Mouse (Mus musculus): ENCODE data around the gene Tor3a.

Gene Tor3a

DNA sequence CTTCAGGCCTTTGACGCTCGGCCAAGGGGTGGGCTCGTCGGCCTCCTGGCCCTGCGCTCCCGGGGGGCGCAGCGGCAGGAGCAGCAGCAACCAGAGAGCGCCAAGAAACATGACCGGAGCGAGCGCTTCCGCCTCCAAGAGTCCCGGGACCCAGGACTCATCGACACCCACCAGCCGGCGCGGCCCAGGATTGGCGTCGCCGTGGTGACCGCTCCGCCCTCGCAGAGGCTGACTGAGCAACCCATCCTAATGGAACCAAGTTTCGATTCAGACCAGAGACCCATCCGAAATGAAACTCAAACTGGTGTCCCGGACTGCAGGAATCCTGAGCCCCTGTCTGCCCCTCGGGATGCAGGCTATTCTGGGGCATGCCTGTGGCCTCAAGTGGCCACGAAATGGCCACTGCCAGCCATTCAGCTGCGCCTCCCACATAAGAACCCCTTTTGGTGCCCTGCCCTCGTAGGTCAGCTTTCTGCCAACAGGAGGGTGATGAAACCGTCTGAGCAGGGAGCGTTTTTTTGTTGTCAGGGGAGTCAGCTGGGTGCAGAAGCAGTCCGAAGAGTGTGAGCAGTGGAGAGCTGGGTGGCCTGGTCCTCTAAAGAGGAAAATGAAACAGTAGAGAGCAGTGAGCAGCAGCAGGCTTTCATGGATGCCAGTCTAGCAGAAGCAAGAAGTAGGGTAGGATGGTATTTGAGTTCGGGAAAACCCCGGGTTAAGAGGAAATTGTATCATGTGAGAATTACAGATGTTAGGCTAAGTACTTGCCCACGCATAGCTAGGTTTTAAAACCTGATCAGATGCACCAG lies at the start of gene Tor3a:
TSS of gene Tor3a (minus strand) at position 162 of the 806 bp plus-strand sequence.
- peak; percentile 23 to 58 for DNase-seq (ENCODE audit: low spot score in 2 of 2)

DNA sequence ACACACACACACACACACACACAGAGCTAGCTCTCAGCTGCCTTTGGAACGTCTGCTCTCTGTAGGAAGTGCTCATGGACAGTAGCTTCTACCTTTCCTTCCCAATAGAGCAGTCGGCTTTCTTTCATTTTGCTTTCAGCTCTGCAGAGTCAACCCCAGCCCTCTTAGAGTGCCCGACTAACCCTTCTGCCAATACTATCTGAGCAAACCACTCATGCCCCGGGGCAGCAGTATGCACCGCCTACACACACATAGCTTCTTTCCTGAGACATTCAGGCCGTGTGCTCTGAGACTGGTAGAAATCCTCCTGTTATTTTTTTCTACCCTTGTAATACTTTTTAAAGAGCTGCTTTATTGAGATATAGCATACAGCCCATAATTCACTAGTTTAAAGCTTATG lies 47.9 kb upstream of the Tor3a start:
- no peak for DNase-seq (ENCODE audit: low spot score in 2 of 2)

DNA sequence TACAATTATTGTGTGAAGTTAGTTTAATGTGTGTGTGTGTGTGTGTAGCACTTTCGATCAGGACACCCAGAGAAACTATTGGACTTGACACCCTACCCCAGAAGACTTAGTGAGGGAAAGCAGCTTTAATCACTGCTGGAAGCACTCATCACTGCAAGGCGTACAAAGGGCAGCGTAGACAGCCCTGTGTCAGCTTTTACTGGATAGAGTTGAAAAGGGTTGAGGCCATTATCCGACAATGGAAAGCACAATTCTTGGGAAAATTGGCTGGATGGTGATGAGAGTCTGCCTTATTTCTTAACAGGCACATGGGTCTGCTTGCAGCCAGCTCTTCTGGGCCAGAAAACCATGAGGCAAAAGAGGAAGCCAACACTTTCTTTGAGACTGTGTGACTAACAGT lies 45.9 kb upstream of the Tor3a start:
- DNase-seq (ENCODE audit: low spot score in 2 of 2) = no peak

DNA sequence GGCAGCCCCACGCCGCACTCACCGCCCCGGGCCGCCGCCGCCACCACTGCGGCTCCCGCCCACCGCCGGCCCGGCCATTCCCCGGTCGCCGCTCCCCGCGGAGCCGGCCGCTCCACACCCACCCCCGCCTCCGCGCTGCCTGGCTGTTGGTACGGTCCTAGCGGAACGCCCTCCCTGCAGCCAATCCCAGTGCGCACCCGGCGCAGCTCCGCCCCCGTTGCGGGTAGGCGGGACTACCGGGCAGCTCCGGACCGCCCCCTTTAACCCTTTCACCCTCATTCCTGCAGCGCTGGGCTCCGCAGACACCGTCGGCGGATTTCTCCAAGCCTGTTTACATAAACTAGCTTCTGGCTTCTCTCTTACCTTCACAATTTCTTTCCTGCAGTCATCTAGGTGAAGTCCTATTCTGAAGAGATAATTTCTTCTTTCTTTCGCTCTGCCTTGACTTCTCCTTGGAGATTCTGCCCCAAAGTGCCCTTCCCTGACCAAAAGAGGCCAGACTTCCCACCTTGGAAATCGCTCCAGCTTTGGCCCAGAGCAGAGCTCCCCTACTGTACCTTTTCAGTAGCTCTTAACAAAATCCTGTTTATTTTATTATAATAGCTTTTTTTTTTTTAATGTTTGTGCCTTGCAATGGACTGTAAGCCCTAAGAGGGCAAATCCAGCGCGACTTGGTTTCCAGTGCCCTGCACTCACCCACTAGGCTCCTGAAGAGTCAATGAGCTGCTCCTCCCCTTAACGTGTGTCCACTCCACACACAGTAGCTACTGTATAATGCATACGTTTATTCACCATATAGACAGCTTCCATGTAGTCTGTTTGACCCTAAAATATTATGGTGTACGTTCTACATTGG lies 45.0 kb upstream of the Tor3a start, which contains the start of gene Fam20b:
TSS of gene Fam20b (minus strand) at position 137 of the 856 bp plus-strand sequence.
- peak; percentile 95 to 96 for DNase-seq (ENCODE audit: low spot score in 2 of 2)

DNA sequence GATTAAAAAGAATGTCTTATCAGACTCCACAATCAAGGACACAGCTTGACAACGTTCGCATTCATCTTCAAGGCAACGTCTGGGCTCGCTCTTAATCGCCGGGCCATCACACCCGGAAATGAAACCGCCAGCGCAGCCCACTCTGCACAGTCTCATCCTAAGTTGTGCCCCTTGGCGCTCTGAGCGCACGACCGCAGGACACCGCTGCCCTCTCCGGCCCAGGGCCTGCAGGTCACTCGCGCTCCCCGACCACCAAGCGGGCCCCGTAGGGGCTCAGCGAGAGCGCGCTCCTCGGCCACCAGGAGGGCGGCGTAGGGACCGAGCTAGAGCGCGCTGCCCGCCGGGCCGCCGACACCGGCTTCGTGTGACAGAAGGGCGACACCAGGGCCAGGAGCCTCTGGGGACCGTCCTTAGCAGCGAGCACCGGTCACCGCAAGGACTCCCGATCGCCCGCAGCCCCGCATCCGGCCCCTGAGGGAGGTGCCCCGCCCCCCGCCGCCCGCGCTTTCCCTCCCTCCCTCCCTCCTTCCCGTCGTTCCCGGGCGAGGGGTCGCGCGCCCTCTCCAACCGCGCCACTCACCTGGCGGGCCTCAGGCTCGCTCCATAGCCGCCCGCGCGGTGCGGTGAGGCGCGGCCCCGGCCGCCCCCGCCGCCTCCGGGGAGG lies 44.3 kb upstream of the Tor3a start:
- no peak for DNase-seq (ENCODE audit: low spot score in 2 of 2)

DNA sequence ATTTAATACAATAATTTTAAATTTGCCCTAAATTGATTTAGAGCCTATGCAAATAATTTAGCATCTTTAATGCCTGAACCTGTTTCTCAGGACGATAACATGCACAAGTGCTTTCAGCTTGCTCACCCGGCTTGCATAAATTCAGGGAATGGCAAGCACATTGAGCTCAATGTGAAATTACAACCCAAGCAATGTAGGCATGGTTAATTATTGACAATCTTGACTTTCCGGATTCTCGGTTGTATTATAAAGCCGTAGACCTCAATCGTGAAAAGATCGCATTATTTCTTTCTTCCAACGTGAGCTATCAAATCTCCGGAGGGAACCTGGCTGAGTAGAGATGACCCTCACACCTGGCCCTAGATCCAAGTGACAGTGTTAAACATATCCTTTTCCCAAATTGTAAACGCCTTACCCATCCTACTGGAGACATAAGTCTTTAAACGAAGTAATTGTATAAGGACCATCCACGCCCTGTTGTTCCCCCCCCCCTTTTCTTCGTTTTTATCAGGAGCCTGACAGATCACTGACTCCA lies 43.7 kb upstream of the Tor3a start:
- no peak for DNase-seq (ENCODE audit: low spot score in 2 of 2)

DNA sequence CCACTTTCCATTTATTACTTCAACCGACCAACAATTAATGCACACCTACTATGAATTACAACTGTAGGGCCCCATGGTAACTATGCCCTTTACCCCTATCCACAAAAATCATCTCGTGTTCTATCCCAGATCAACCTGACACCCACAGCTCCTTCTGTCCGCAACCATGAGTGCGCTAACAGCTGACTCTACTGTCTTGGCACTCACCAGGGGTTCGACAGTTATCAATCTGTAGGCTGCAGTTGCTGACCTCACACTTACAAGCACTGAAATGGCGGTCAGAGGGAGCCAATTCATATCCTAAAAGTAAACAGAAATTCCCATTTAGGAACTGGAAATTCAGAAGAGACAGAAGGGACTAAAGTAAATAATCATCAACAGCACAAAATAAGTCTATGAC lies 42.5 kb upstream of the Tor3a start:
- no peak for DNase-seq (ENCODE audit: low spot score in 2 of 2)

DNA sequence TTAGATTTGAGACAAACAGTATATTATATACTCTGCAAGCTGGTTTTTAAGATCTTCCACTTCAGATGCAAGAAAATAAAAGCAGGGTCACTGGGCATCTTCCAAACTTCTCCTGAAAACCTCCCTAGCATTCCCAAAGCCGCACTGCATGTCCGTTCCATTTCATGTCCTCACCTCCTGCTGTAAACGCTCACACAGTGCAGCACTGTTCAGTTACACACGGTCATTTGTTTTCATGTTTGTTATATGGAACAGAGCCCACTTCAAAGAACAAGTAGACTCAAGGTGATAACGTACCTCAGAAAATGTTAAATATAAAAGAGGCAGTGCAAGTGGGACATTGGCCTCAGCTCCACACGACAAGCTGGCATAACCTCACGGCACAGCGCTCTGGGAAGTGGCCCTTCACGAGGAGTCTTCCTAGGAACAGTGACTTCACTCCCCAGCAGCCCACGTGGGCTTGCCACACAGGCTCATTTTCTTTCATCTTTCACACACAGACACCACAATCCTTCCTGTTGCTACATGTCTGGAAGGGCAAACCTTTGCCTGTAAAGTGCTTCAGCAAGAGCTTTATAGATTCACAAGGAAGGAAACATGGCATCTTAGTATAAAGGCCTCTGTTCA lies 36.4 kb upstream of the Tor3a start:
- DNase-seq (ENCODE audit: low spot score in 2 of 2) = peak in 1 of 2 experiments; percentile 14

DNA sequence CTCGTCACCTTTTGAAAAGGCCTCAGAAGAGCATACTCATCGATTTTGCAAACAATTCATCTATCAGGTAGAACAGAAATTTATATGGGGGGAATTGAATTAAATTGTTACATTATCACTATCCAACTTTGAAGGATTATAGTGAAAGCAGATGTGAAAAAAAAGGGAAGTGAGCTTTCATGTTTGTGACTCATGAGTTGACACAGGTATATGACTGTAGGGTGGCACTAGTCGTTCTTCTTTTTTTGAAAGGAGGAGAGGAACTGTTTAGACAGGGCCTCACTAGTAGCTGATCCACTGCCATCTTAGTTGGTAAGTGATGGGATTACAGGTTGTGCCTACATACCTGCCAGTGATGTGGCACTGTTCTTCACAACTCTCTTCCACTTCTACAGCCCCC lies 34.5 kb upstream of the Tor3a start:
- no peak for DNase-seq (ENCODE audit: low spot score in 2 of 2)

DNA sequence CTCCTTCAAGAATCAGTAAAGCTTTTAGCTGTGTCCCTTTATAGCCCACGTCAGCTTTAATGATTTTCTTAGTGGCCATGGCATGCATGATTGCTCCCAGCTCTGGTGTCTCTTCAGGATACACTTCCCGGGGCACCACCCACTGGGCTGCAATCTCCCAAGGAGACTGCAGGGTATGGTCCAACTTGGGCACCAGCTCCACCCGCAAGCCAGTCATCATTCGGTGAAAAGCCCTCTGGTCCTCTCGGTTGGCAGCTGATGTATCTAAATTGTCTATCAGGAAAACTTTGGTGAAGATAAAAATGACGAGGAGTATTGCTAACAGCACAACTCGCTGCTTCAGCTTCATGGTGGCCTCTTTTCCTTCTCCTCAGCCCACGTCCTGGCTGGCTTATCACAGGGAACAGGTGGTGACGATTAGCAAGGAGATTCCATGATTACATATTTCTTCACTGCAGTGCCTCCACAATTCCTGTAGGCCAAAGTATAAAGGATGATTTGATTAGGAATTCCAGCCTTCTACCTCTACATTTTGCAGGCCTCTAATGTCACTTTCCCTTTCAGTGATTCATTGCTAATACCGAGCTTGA lies 31.6 kb upstream of the Tor3a start:
- DNase-seq (ENCODE audit: low spot score in 2 of 2) = no peak

DNA sequence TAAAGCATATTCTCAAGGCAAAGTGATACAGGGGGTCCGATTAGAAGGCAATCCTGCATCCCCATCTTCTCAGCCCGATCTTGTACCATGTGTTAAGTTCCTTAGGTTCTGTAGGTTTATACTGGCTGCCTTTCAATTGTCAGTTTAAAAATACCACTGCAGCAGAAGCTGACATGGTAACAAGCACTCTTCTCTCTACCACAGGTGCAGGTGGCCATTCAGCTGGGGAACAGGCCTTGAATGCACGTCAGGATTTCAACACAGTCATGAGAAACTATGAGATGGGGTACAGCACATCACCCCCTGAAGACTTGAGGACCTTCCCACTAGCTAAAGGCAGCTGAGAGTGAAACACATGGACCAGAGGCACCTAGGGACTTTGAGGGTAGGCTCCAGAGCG lies 29.3 kb upstream of the Tor3a start:
- DNase-seq (ENCODE audit: low spot score in 2 of 2) = no peak

DNA sequence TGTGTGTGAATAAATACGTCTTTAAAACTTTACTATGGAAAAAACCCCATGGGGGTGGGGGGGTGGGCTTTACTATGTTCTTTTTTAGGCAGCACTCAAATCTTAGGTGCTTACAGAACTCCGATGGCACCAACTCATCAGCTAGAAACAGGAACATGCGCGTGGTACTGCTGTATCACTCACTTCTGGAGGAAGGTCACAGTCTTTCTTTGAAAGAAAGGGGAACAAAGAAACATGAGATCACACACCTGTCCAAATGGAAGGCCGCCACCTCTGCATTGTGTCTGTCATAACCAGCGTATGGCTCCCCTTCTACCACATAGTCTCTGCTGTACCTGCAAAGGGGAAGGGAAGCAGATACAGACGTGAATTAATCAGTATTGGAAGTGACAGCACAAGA lies 28.0 kb upstream of the Tor3a start:
- no peak for DNase-seq (ENCODE audit: low spot score in 2 of 2)

DNA sequence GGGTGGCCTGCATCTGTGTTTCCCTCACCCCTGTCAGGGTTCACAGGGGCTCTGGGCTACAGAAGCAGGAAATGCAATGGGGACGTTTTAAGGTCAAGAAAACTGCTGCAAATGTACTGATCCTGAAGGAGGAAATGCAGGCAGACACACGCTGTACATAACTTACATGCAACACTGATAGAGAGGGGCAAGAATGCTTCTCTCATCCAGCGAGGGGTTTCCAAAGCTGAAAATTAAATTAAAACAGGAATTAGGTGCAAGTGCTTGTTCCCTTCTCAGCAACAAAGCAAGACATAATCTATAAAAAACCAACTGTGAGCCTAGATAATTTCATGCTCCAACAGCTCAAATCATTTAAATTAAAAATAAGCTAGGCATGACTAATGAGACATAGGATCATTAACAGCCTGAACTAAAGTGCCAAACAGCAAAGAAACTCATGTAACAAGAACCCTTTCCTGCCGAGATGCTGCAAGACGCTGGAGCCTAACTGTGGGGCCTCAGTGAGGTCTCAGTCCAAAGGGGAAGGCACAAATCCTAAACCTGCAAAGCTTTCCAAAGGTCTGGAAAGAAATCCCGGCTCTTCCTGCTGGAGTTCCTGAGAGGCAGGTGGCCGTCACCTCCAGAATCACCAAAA lies 12.0 kb upstream of the Tor3a start:
- no peak for DNase-seq (ENCODE audit: low spot score in 2 of 2)

DNA sequence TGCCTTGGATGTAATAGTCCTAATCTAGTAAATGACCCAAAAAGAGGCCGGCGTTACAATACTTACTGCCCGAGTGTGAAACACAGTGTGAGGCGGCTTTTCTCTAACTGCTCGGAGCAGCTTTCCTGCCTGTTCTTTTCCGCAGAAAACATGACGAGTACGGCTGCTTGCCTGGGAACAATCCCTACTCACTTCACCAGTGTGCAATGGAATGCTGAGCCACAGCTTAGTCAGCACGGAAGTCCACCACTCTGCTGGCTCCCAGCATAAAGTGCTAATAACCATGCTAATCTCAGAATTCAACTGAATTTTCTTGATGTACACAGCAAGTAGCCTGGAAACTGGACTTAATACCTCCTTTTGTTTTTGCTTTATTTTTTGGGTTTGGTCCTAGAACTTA lies 5.4 kb upstream of the Tor3a start:
- DNase-seq (ENCODE audit: low spot score in 2 of 2) = no peak

DNA sequence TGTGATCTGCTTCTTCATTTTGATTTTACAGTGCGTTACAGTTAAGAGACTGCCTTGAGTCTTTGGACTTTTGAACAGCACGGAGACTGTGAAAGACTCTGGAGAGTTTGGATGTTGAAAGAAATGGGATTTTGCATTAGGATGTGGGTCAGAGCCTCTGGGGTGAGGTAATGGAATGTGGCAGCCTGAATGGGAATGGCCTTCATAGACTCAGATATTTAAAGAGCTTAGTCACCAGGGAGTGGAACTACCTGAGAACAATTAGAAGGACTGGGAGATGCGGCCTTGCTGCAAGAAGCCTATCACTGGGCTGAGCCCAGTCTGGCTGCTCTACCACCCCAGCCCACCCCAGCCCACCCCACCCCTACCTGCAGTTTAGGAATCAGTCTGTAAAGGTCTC lies 3.1 kb upstream of the Tor3a start:
- no peak for DNase-seq (ENCODE audit: low spot score in 2 of 2)

DNA sequence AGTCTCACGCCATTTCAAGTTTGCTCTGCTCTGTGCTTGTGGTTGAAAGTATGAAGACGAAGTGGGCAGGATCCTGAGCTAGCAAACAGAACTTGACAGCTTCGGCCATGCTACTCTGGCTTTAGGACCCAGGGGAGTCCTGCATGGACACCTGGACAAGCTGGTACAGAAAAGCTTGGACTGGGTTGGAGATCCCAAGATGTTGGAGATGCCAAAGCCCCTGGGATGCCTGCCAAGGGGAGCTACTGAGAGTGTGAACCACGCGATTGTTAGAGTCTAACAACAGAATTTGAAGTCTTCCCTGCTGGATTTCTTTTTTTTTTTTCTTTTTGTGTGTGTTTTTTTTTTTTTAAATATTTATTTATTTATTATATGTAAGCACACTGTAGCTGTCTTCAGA lies 2.4 kb upstream of the Tor3a start:
- DNase-seq (ENCODE audit: low spot score in 2 of 2) = no peak

DNA sequence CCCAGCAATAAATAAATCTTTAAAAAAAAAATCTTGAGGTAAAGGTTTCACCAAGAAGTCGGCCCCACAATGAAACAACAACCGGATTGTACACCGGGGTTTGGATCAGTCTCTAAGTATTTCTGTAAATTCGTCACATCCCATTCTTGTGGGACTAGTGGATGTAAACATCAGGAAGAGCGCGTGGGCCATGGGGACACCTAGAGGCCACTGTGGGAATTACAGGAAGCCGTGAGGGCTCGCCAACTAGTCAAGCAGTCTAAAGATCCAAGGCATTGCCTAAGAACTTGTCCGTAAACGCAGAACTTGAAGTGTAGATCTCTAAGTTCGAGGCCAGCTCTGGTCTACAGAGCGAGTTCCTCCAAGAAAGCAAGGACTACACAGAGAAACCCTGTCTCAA lies 2.0 kb upstream of the Tor3a start:
- DNase-seq (ENCODE audit: low spot score in 2 of 2) = peak in 1 of 2 experiments; percentile 53

DNA sequence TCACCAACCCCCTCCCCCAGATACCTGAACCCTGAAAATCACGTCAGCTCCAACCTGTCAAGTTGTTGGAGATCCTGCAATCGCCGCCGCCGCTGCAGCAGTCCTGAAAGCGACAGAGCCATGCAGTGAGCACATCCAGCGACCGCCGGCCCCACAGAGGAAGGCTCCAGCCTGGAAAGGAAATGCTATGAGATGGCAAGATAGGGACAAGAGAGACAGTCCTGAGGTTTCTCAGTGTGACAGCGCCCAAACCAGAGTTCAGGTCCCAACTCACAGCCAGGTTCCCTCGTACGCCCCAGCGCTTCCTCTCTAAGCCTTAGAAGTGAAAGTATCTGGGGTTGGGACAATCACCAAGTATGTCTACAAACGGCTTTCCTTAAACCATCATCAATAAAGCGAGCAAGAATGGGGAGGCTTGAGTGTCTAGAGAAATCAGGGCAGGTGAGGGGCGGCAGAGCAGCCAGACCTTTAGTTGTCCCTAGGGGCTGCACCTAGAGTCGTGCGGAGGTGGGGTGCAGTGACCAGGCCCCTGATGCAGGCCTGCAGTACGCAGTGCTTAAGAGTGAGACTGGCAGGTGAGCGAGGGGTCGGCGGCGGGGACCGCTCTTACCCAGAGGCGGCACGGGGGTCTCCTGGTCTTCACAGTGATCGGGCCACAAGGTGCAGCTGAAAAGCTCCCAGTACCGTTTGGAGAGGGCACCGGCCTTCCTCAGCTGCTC lies 521 bp downstream of the Tor3a start:
- peak; percentile 13 to 24 for DNase-seq (ENCODE audit: low spot score in 2 of 2)

DNA sequence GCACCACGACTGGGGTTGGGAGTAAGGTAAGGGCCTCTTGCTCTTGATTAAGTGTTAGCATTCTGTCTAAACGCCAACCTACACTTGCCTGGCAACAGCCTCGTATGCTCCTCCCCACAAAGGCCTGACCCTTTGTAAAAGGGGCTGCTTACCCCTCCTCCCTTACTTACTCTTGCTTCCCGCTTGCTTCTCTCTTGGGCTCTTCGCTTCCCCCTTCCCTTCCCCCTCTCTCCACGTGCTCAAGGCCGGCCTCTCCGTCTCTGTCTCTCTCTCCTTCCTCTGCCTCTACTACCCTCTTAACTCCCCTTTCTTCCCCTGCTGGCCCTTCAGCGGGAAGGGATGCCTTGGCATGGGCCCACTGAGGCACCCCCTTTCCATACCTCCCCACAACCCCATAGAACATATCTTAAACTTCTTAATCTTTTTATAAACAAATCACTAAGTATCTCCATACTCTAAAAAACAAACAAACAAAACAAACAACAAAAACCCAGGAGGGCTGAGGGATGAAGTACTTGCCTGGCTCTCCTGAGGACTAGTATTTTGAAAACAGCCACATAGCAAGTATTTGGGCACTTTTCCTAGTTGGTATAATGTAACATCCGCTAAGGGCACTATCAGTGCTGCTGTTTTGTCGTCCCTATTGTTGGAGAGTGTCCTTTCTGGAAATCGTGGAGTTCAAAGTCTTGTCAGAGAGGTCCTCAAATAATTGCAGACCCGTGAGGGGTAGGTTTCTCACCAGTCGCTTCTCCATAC lies 1.3 kb downstream of the Tor3a start:
- peak; percentile 36 to 41 for DNase-seq (ENCODE audit: low spot score in 2 of 2)

Measured in thymus, postnatal 10 days (tissue).